Mouse (Mus musculus) cerebellum, postnatal 36 days (tissue): Measurements from ENCODE around the gene Tubgcp4.
"Not testable (repeated sequence)": the region's sequence is repeated elsewhere in the genome, so short reads cannot be mapped to it uniquely, and the experiment has no call there.

ENCODE experiments used
- DNase-seq, 2 experiments: peaks; one replicate each; pipeline ENCODE4 v3.0.0; 2021 to 2022; ENCODE audit warnings: mixed read lengths in 2 of 2

Tubgcp4 gene

DNA sequence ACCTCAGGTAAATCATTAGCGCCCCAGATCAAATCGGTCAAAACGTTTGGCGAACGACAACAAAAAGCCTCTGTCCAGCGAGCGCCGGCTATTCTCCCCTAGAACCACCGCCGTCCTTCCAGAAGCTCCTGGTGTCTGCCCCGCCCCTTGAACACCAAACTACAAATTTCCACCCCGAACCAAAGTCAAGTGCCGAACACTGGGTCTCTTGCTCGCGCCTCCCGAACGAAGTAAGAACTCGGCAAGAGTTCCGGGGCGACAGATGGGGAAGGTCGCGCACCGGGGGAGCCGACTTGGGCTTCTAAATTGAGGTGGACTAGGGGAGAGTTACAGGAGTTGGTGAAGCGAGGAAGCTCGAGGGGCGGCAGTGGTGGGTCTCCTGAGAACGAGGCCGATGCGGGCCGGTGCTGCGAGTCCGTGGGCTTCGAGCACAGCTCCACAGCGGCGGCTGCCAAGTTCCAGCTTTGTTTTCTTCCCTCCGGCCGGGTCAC is at the start of gene Tubgcp4:
TSS of gene Tubgcp4 (plus strand) at position 174 of the 491 bp plus-strand sequence.
- no peak for DNase-seq

DNA sequence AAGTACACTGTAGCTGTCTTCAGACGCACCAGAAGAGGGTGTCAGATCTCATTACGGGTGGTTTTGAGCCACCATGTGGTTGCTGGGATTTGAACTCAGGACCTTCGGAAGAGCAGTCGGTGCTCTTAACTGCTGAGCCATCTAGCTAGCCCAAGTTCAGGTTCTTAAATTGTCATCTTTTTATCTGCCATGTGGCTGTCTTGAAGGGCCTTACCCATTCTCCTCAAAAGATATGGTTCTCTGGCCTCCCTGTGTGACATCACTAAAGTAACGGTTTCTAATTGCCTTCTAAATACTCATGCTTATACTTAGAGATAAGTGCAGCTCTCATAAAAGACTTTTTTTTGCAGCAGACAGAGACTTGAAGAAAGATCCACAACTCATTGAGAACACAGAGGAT is 44.2 kb upstream of the Tubgcp4 start:
- DNase-seq: not testable (repeated sequence)

DNA sequence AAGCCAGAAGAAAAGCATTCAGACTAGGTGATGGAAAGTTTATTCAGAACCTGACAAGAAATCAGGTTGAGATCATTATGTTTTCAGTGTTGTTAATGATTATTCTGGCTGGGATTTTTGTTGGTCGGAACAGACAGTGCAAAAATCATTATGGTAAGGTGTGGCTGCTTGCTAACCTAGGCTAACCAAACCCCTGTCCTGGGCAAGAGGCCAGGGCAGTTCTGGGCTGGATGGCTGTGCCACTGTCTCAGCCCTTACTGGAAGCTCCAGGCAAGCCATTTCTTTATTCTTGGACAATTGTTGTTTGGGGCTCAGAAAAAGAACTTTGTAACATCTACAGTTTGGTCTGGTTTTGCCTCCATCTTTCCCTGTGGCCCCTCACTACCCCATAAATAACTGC is 42.9 kb upstream of the Tubgcp4 start:
- no peak for DNase-seq

DNA sequence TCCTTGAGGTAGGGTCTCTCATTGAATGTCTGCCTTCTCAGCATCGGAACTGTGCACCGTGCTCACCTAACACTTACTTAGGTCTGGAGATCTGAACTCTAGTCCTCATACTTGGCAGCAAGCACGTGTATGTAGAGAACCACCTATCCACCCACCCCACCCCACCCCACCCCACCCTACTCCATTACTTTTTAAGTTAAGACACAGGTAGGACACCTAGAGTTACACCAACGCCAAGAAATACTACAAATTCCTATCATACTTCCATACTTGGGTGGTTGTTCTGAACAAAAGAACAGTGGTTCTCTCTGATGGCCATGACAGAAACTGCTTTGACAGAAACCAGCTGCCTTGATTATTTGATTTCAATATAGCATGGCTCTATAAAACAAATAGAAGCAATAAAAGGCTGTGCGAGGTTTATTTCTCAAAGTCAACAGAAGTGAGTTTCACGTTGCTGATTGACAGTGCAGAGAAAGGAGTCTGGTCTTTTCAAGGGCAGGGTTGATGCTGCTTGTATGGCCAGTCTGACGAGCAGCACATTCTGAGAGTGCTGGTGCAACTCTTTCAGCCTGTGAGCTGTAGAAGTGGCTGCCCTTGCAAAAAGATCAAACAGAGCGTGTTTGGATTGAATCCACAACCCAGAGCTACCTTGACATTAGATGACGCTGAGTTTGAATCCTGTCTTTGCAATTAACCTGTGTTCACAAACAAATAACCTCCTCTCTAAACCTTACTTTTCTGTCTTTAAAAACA is 41.4 kb upstream of the Tubgcp4 start:
- no peak for DNase-seq

DNA sequence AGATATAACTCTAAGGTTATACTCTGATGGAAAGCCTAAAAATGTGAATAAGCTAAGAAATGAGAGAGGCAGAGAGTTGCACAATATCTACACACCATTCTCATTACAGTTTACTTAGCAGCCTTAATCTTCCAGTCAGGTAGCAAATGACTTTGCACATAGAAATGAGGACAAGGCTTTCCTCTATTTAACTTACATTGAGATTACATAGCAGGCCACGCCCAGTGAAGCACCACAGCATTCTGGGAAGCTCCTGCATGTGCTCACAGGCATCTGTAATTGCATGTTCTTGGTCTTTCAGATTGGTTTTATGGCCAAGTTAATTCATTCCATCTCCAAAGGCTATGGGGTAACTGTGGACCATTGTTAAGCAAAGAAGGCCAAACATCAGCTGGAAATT is 37.6 kb upstream of the Tubgcp4 start:
- DNase-seq: no peak

DNA sequence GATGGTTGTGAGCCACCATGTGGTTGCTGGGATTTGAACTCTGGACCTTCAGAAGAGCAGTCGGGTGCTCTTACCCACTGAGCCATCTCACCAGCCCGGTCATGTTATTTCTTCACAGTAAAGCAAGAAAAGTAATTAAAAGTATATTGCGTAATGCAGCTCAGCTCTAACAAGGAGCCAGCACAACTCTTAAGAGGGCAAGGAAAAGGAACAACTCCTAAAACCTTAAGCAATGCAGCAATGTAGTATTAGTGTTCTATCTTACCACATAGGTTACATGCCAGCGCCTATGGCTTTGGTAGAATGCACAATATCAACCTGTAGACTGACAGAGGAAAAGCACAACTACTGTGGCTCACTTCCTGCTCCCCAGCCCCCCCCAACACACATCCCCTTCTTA is 33.1 kb upstream of the Tubgcp4 start:
- no peak for DNase-seq

DNA sequence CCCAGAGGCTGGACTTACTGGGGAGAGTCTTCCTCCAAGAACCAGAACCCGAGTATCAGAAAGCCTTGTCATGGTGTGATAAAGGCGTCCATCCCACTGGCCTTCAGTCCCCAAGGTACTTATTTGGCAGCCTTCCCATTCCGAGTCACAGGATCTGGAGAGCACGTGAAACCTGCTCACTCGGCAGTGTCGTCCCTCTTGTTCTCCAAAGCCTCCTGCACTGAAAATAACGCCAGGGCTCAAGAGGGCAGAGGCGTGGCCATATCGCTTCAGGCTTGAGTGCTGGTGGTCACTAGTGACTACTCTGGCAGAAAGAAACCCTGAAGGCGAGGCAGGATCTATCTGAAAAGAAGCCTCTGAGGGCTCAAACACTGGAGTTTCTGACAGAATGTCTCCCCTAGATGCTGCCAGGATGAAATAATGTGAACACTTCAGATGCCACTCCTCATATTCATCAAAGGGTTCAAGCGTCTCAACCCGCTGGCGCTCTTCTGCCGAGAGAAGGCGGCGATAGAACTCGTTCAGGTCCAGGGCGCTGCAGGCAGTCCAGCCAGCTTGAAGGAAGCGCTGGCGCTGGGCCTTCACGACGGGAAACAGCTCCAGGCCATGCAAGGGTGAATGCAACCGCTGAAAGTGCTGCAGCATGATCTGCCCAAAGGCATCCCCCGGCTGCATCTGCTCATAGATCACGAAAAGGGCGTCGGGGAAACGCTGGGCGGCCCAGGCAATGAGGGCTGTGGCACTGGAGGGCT is 31.0 kb upstream of the Tubgcp4 start:
- peak; percentile 62 to 69 for DNase-seq

DNA sequence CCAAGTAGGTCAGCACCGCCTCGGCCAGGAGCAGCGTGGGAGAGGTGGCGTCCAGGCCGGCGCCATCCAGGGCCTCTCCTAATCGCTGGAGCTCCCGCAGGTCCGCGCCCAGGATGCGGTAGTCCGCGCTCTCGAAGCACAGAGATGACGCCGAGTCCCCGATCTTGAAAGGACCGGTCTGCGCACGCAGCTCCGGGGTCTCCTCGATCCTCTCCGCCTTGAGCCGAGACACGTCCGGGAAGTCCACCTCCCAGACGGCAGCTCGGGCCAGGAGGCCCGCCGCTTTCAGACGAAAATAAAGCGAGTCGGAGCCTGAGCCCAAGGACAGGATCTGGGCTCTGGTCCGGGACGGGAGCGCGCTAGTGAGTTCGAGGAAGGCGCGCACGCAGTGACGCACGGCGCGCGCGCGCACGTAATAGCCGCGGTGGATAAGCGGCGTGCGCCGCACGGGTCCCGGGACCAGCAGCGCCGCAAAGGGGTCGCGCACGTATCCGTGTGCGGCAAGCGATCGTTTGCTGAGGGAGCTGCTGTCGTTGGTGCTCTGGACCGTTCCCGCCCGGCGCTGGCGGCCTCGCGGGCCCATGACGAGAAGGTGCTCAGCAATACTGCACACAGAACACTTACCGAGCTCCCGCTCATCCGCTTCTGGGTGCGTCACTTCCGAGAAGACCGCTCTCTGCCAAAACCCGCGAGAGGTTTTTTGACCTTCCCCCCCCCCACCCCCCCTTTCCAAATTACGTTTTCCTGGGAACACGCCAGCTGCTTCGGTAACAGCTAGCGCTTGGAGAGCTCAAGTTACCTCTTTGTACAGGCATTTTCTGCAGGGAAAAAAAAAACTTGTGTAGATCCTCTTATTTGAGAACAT is 30.2 kb upstream of the Tubgcp4 start, which contains the start of the genes Adal and Lcmt2:
TSS of gene Adal (plus strand) at position 411 of the 865 bp plus-strand sequence.
TSS of gene Lcmt2 (minus strand) at position 636 of the 865 bp plus-strand sequence.
- peak; percentile 91 to 93 for DNase-seq

DNA sequence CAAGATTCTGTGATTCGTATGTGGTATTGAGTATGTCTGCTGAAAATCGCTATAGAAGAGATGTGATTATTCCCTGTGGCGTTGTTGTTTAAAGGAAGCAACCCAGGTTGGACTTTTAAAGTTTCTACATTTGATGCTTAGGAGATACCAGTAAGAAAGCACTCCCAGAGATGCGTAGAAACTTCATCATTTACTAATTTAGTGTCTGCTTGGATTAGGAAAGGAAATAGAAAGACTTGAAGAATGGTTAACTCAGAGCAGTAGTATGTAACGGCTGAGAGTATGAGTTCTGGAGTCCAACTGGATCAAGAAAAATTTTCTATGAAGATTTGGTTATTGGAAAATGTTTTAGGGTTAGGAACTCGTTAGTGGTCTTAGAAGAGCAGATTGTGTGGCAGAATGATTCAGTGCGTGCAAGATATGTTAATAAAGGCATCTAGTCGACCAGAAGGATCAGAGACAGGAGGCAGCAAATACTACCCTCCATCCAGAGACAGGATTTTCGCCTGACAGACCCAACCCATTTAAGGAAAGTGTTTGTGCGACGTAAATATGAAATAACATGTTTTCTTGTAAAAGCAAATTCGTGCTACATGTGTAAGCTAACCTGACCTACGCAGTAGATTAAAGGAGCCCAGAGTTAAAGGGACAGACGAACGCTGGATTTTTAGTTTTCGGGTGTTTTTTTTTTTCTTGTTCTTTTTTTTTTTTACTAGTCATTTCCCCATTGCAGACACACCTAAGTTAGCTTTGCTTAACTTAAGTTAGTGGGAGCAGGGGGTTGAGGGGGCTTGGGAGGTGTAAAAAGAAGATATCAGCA is 29.0 kb upstream of the Tubgcp4 start:
- no peak for DNase-seq

DNA sequence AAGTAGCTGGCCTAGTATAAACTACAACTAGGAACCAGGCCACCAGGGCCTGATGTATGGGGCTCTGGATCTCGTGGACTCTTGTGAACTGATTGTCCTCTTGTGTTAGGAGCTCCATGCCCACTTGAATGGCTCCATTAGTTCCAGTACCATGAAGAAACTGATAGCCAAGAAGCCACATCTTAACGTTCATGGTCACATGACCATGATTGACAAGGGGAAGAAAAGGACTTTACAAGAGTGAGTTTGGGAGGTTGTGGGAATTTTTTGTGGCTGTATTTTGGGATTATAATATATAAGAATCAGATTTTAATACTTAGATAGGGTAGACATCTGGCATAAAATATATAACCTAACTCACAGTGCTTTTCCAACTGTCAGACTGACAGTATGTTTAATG is 28.0 kb upstream of the Tubgcp4 start:
- DNase-seq: no peak

DNA sequence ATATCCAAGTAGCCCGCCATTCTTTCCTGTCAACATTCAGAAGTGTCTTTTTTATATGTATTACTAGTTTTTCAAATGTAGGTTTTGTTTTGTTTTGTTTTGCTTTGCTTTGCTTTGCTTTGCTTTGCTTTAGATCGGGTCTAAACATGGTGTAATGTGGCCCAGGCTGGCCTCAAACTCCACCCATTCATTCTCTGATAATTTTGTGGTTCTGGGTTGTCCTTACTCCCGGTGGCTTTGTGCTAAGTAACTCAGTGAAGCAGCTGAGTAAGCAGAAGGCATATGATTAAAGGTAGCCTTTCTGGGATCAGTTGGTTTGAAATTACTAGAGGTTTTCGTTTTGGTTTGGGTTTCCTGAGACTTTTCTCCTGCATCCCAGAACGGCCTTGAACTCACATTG is 20.8 kb upstream of the Tubgcp4 start:
- no peak for DNase-seq

DNA sequence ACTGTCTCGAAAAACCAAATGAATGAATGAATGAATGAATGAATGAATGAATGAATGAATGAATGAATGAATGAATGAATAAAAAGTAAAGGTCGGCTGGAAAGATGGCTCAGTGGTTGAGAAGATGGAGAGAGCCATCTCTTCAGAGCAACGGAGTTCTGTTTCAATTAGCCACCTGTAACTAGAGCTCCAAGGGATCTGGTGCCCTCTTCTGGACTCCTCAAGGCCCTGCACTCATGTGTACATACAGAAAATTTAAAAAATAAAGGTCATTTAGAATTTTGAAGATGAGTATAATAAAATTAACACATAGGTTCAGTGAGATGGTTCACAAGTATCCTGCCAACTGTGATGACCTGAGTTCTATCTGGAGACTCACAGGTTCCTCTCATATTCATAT is 17.4 kb upstream of the Tubgcp4 start:
- DNase-seq: no peak

DNA sequence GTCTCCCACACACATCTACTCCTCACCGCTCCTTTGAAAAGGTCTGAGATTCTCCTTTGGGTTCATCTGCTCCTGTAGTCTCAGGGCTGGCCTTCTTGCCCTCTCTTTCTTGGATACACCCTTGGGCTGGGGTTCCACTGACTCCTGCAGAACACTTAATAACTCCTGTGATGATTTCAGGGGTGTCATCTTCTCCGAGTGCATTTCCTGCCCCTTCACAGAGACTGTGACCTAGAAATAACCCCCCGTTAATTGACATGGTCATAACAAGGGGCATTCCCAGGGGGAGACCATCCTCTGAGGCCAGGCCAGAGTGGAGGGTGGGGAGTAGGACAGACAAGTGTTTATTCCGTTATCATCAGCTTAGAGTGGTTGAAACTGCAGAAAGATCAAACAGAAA is 1.3 kb upstream of the Tubgcp4 start:
- no peak for DNase-seq

DNA sequence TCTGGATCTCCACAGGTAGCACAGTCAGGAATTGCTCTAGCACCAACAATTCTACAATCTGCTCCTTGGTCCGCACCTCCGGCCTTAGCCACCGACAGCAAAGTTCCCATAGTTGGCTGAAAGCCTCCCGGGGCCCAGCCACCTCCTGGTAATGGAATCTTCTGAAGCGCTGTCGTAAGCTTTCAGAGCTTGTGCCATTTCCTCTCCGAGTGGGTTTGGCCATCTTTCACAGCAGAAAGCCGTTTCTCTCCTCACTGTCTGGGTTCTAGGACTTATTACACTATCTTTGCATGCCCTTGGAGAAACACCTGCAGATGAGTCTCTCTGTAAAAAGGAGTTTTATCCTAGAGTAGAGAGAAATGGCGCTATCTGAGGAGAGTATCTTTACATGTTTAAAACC is 552 bp upstream of the Tubgcp4 start:
- peak; percentile 26 to 28 for DNase-seq

DNA sequence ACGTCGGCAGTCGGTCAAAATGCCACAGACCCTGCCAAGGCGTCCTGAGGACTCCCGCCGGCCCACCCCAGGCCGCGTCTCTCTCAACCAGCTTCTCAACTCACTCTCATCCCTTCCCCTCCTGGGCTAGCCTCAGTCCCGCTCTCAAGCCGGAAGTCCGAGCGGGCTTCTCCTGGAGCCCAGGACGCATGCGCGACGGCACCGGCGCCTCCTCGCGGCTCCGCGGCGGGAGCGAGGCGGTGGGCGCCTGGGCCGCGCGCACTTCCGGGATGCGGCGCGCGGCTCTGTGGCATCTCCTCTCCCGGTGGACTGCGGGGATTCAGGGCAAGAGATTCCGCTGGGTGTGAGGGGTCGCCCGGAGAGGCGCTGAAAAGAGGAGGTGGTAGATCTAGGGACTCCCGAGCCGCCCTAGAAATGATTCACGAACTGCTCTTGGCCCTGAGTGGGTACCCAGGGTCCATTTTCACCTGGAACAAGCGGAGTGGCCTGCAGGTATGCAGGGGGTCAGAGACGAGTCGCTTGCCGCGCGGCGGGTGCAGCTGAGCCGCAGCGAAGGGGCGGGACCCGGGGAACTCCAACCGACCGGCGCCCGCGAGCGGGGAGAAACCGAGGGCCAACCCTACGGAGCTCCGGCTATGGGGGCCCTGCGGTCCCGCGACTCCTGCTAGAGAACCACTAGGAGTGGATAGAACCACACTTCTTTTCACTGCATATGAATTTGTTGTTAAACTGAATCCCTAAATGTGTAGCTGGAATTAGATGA is 707 bp downstream of the Tubgcp4 start, which contains the start of gene Zscan29:
TSS of gene Zscan29 (minus strand) at position 146 of the 763 bp plus-strand sequence.
- peak; percentile 84 to 89 for DNase-seq

DNA sequence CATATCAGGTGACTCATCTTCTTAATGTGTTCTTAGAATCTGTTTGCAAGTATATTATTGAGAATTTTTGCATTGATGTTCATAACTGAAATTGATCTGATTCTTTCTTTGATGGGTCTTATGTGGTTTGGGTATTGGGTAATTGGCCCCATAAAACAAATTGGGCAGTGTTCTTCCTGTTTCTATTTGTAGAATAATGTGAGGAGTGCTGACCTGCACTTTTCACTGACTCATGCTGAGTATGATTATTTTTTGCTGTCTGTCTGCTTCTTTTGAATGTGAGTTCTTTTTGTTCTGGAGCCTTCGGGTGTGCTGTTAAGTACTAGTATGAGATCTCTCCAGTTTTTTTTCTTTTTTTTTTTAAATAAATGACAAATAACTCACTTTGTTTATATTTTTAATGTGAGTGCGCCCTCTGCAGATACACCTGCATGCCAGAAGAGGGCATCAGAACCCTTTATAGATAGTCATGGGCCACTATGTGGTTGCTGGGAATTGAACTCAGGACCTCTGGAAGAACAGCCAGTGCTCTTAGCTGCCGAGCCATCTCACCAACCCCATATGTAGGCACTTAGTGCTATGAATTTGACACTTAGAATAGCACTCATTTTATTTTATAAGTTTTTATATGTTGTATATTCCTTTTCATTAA is 8.5 kb downstream of the Tubgcp4 start:
- DNase-seq: no peak

DNA sequence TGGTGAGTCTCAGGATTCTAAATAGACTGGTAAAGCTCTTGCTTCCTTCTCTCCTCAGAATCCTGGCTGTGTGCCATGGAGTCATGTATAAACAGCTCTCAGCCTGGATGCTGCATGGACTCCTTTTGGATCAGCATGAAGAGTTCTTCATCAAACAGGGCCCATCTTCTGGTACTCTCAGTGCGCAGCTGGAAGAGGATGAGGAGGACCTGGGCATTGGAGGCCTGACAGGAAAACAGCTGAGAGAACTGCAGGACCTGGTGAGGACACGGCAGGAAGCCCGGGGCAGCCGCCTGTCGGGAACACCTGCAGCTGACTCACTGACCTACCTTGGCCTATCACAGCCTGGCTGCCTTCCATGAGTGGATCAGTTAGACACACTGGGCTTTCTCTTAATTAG is 13.0 kb downstream of the Tubgcp4 start:
- peak; percentile 80 to 84 for DNase-seq

DNA sequence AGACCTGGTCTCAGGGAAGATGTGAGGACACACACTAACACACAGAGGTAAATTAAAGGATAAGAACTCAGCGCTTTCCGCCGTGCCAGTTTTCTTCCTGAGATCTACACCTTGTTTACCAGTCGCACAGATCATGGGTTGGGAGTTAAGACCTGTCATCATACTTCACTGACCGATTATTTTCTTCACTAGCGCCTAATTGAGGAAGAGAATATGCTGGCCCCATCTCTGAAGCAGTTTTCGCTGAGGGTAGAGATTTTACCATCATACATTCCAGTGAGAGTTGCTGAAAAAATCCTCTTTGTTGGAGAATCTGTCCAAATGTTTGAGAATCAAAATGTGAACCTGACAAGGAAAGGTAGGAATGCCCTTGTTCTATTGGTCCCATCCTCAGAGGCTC is 13.7 kb downstream of the Tubgcp4 start:
- DNase-seq: no peak

DNA sequence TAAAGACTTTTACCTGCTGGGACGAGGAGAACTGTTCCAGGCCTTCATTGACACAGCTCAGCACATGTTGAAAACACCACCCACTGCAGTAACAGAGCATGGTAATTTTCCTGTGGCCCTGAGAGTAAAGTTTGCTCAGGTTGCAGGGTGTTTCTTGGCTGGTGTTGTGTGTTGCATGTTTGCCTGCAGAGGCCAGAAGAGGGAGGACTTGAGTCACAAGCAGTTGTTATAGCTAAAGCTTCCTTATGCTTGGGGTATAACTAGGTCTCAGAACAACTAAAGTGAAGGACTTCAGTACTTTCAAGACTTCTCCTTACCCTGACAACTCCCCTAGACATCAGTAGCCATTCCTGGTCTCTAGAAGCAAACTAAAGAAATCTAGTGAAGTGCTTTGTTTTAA is 18.1 kb downstream of the Tubgcp4 start:
- no peak for DNase-seq

DNA sequence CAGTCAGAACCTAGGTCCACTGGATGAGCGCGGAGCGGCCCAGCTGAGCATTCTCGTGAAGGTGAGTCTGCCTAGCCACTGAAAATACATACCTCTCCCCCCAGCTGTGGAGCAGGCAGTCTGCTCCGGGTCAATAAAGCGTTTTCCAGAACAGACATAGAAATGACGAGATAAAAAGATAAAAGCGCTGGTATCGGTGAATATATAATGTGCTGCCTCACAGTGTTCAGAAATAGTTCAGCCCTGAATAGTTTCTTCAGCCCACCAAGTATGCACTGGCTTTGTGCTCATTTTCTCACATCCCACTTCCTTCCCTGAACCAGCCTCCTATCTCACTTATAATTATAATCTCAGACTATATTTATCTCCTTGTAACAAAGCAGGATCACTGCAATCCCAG is 25.0 kb downstream of the Tubgcp4 start:
- DNase-seq: no peak

DNA sequence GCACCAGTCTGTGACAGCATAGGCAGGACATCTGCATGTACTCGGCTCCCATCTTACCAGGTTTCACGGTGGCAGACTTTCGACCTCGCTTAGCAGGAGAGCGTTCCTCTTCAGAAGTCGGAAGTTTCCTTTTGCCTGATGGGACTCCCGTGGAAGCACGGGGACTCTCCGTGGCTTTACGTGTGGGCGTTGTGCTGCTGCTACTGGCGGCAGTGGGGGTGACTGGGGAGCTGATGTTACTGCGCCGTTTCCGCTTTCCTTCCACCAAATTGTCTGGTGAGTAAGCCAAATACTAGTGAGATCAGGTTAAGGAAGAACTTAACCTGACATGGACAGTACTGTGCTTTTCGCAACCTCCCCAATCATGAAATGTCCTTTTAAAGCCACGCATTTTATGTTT is 33.8 kb downstream of the Tubgcp4 start:
- no peak for DNase-seq
